12 mouse cellular contexts compared by ENCODE assay signal in the genomic region with DNA sequence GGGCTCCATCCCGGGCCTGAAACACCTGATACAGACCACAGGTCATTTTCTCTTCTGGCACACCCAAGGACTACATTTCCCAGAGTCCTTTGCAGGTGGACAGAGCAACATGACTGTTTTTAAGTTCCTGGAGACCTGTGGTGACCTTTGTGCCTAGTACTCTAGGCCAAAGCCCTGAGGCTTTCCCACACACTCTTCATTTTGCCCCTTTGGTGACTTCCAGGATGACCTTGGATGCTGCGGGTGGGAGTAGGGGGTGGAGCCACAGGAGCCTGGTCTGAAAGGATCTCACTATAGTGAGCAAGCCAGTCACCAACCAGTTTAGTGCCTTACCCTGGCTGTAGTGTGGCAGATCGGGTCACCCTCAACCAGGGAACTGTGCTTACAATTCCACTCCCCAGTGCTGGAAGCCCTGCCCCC. TPM values are rescaled to one million over a fixed set of nuclear protein-coding genes. Genes with fewer than 3 reads are reported as not detected.
DNase-seq lines count a peak whose midpoint lies in the region; ATAC-seq lines count a peak whose summit lies in the region.
"Had no signal": no experiment of that assay in that cellular context is flagged by ENCODE, and none has a peak within 500 bp of the region (broad histone marks: within the 10 kb centered on the region; RNA-seq: fewer than 3 reads in every experiment).

No protein-coding gene starts in this region.

- peaks cover 26% of the 10 kb centered on the region for H3K4me1 ChIP-seq in forebrain, embryonic 13.5 days
- H3K4me1 ChIP-seq in forebrain, embryonic 14.5 days (ENCODE audit: control insufficient read depth, insufficient read depth, low read length): peaks cover 16% of the 10 kb centered on the region
- peaks cover 2% of the 10 kb centered on the region; the same call in 1 of the 2 replicates for H3K4me1 ChIP-seq in lung, embryonic 16.5 days (replicated peaks; ENCODE audit: control insufficient read depth, insufficient read depth, low read length)
- peaks cover 8% of the 10 kb centered on the region for H3K4me1 ChIP-seq in hindbrain, embryonic 11.5 days (replicated peaks; ENCODE audit: control insufficient read depth, insufficient read depth, low read length)

- ATAC-seq in forebrain, embryonic 13.5 days: no peak
- no peak for ATAC-seq in forebrain, embryonic 14.5 days
- peak; percentile 13; the same call in 1 of the 2 replicates for ATAC-seq in lung, embryonic 16.5 days (ENCODE audit: low read depth)
- ATAC-seq in hindbrain, embryonic 11.5 days (ENCODE audit: low FRiP score): no peak
- peak; percentile 42; the same call in 1 of the 2 replicates for ATAC-seq in monocyte, adult 5-6 weeks (replicated peaks; ENCODE audit: insufficient number of reproducible peaks, low FRiP score, low TSS enrichment, poor library complexity, severe bottlenecking)

- no peak overlapping the region for H3K9ac ChIP-seq in forebrain, embryonic 13.5 days
- no peak overlapping the region for H3K9ac ChIP-seq in forebrain, embryonic 14.5 days (ENCODE audit: low read length)
- no peak overlapping the region for H3K9ac ChIP-seq in lung, embryonic 16.5 days (ENCODE audit: low read length)
- no peak overlapping the region for H3K9ac ChIP-seq in hindbrain, embryonic 11.5 days (ENCODE audit: low read depth, low read length)
- H3K9ac ChIP-seq: limb, embryonic 12.5 days had no signal

- no peak overlapping the region for H3K4me3 ChIP-seq in forebrain, embryonic 13.5 days
- no peak overlapping the region for H3K4me3 ChIP-seq in forebrain, embryonic 14.5 days (ENCODE audit: low read depth, low read length)
- H3K4me3 ChIP-seq in lung, embryonic 16.5 days (ENCODE audit: low read length): no peak overlapping the region
- H3K4me3 ChIP-seq in hindbrain, embryonic 11.5 days (ENCODE audit: low read depth, low read length): no peak overlapping the region
- H3K4me3 ChIP-seq: limb, embryonic 12.5 days had no signal

- H3K4me2 ChIP-seq in forebrain, embryonic 13.5 days: no peak overlapping the region
- no peak overlapping the region for H3K4me2 ChIP-seq in forebrain, embryonic 14.5 days (ENCODE audit: low read length)
- no peak overlapping the region for H3K4me2 ChIP-seq in lung, embryonic 16.5 days (ENCODE audit: low read depth, low read length)
- no peak overlapping the region for H3K4me2 ChIP-seq in hindbrain, embryonic 11.5 days (replicated peaks; ENCODE audit: low read depth, low read length)
- H3K4me2 ChIP-seq: limb, embryonic 12.5 days; midbrain, embryonic 11.5 days had no signal

- H3K36me3 ChIP-seq in forebrain, embryonic 13.5 days (ENCODE audit: poor library complexity, severe bottlenecking): no peaks in the 10 kb centered on the region
- no peaks in the 10 kb centered on the region for H3K36me3 ChIP-seq in forebrain, embryonic 14.5 days (ENCODE audit: control insufficient read depth, insufficient read depth, low read length)
- H3K36me3 ChIP-seq in lung, embryonic 16.5 days (ENCODE audit: control insufficient read depth, insufficient read depth, low read length): no peaks in the 10 kb centered on the region
- no peaks in the 10 kb centered on the region for H3K36me3 ChIP-seq in hindbrain, embryonic 11.5 days (ENCODE audit: control insufficient read depth, insufficient read depth, low read length)
- H3K36me3 ChIP-seq: limb, embryonic 12.5 days had no signal

- 47% methylated on average over 3 of the region's 3 CpGs for WGBS in forebrain, embryonic 13.5 days
- WGBS in forebrain, embryonic 14.5 days: 53% methylated on average over 3 of the region's 3 CpGs
- WGBS in lung, embryonic 16.5 days: 45% methylated on average over 3 of the region's 3 CpGs
- WGBS in hindbrain, embryonic 11.5 days: 57% methylated on average over 3 of the region's 3 CpGs

- H3K9me3 ChIP-seq in forebrain, embryonic 13.5 days (replicated peaks): no peaks in the 10 kb centered on the region
- no peaks in the 10 kb centered on the region for H3K9me3 ChIP-seq in forebrain, embryonic 14.5 days (replicated peaks; ENCODE audit: control insufficient read depth, low read length)
- no peaks in the 10 kb centered on the region for H3K9me3 ChIP-seq in lung, embryonic 16.5 days (ENCODE audit: control insufficient read depth, low read length)
- no peaks in the 10 kb centered on the region for H3K9me3 ChIP-seq in hindbrain, embryonic 11.5 days (ENCODE audit: control insufficient read depth, low read length)
- H3K9me3 ChIP-seq: limb, embryonic 12.5 days had no signal

- H3K27ac ChIP-seq in forebrain, embryonic 13.5 days: peak overlapping the region; percentile 36; the same call in 1 of the 2 replicates
- H3K27ac ChIP-seq in forebrain, embryonic 14.5 days (ENCODE audit: low read depth, low read length): no peak overlapping the region
- no peak overlapping the region for H3K27ac ChIP-seq in lung, embryonic 16.5 days (ENCODE audit: low read length)
- no peak overlapping the region for H3K27ac ChIP-seq in hindbrain, embryonic 11.5 days (ENCODE audit: low read depth, low read length)
- H3K27ac ChIP-seq: limb, embryonic 12.5 days had no signal

- no peaks in the 10 kb centered on the region for H3K27me3 ChIP-seq in forebrain, embryonic 13.5 days
- H3K27me3 ChIP-seq in forebrain, embryonic 14.5 days (replicated peaks; ENCODE audit: control insufficient read depth, insufficient read depth, low read length): no peaks in the 10 kb centered on the region
- no peaks in the 10 kb centered on the region for H3K27me3 ChIP-seq in lung, embryonic 16.5 days (ENCODE audit: control insufficient read depth, insufficient read depth, low read depth, low read length)
- H3K27me3 ChIP-seq in hindbrain, embryonic 11.5 days (ENCODE audit: control insufficient read depth, insufficient read depth, low read length): no peaks in the 10 kb centered on the region
- H3K27me3 ChIP-seq: limb, embryonic 12.5 days had no signal

- no peak for DNase-seq in forebrain, embryonic 14.5 days (ENCODE audit: low spot score)
- no peak for DNase-seq in lung, adult 18-20 months
- DNase-seq in hindbrain, embryonic 11.5 days (ENCODE audit: low spot score): peak; percentile 37
- no peak for DNase-seq in frontal cortex, postnatal 36 days (ENCODE audit: low spot score in 2 of 2)
- no peak for DNase-seq in left cerebral cortex, adult 9 months (ENCODE audit: low spot score in 2 of 2)
- DNase-seq: adrenal gland, adult 8-10 months; thymus, adult 18-20 months had no signal

RNA-seq across cellular contexts. Expression of gene Prex1, which starts 14.6 kb away (rescaled TPM):
- polyA plus RNA-seq in forebrain, embryonic 13.5 days (2015; fragmentation: Nextera tagmentation; extraction: Ambion mirVana): 28.6 and 32.7 TPM in 2 replicates
- polyA plus RNA-seq in forebrain, embryonic 14.5 days (2014; fragmentation: Nextera tagmentation; extraction: Ambion mirVana): 28.4 and 34.4 TPM in 2 replicates
- 8.9 and 10.7 TPM in 2 replicates for polyA plus RNA-seq in lung, embryonic 16.5 days (2015; fragmentation: Nextera tagmentation; extraction: Ambion mirVana)
- polyA plus RNA-seq in hindbrain, embryonic 11.5 days (2014; fragmentation: Nextera tagmentation; extraction: Ambion mirVana): 20.9 and 21.7 TPM in 2 replicates
- total RNA-seq in monocyte, adult 5-6 weeks (2017): 118 to 236 TPM (median 124 TPM) in 3 replicates

Comparison
In these comparisons a context has a peak if more than half of its experiments do, and no peak if none do; other contexts are left out.
1. ATAC-seq: peak in lung, embryonic 16.5 days (single experiment) and monocyte, adult 5-6 weeks (single experiment); none in forebrain, embryonic 13.5 days (single experiment), forebrain, embryonic 14.5 days (single experiment) and hindbrain, embryonic 11.5 days (single experiment).